In genomic region chr6:135006372-135006771, GRCm38 (mm10) we compare ENCODE assay signal across 30 mouse cellular contexts. TPM values are rescaled to one million over a fixed set of nuclear protein-coding genes. Genes with fewer than 3 reads are reported as not detected.
DNase-seq lines count a peak whose midpoint lies in the region; ATAC-seq and TF ChIP-seq lines count a peak whose summit lies in the region.
"Had no signal": no experiment of that assay in that cellular context is flagged by ENCODE, and none has a peak within 500 bp of the region (broad histone marks: within the 10 kb centered on the region; RNA-seq: fewer than 3 reads in every experiment).

No protein-coding gene starts in this region.

- H3K27ac ChIP-seq in heart, embryonic 12.5 days (ENCODE audit: poor library complexity, severe bottlenecking) = no peak overlapping the region
- H3K27ac ChIP-seq in liver, embryonic 14.5 days = peak overlapping the region; percentile 47; the same call in 1 of the 2 replicates
- H3K27ac ChIP-seq in cerebellum, adult 2 months (ENCODE audit: insufficient read depth, low read length) = no peak overlapping the region
- H3K27ac ChIP-seq: hindbrain, embryonic 14.5 days; limb, embryonic 12.5 days; midbrain, embryonic 12.5 days; neural tube, embryonic 12.5 days; stomach, postnatal 0 days had no signal

- H3K4me1 ChIP-seq in heart, embryonic 12.5 days (replicated peaks) = no peaks in the 10 kb centered on the region
- H3K4me1 ChIP-seq in liver, embryonic 14.5 days (replicated peaks; ENCODE audit: control insufficient read depth in 2 of 2, insufficient read depth in 2 of 2, low read length in 1 of 2) = peaks cover 28 to 41% of the 10 kb centered on the region in 2 experiments
- H3K4me1 ChIP-seq in cerebellum, adult 2 months (ENCODE audit: control insufficient read depth, insufficient read depth, low read length) = no peaks in the 10 kb centered on the region
- H3K4me1 ChIP-seq: limb, embryonic 12.5 days; midbrain, embryonic 12.5 days; neural tube, embryonic 12.5 days had no signal

- DNase-seq in heart, postnatal 25 days (ENCODE audit: low spot score) = no peak
- peak in 1 of 3 experiments; percentile 47 for DNase-seq in liver, embryonic 14.5 days (ENCODE audit: low read depth in 3 of 3, low spot score in 3 of 3)
- no peak for DNase-seq in cerebellum, adult 2 months
- DNase-seq: adrenal gland, adult 8-10 months; cerebellum, adult 9-10 months; gastrocnemius, postnatal 14 days; kidney, adult 9 months; kidney, postnatal 10 days; layer of hippocampus, adult 9-11 months; lung, adult 18-20 months; right cerebral cortex, adult 18-20 months; thymus, postnatal 4 days had no signal

- TF ChIP-seq POLR2A in cerebellum, adult 2 months (IDR thresholded peaks at IDR 0.05; ENCODE audit: borderline replicate concordance, insufficient read depth, low read length) = no peak

- TF ChIP-seq CTCF in liver, embryonic 14.5 days (IDR thresholded peaks at IDR 0.05; ENCODE audit: low read depth) = no peak
- TF ChIP-seq CTCF in cerebellum, adult 2 months (IDR thresholded peaks at IDR 0.05; ENCODE audit: borderline replicate concordance, insufficient read depth, low read depth, low read length) = no peak

- H3K9me3 ChIP-seq in heart, embryonic 12.5 days (replicated peaks) = no peaks in the 10 kb centered on the region
- no peaks in the 10 kb centered on the region for H3K9me3 ChIP-seq in liver, embryonic 14.5 days (ENCODE audit: control insufficient read depth, low read length)
- H3K9me3 ChIP-seq: limb, embryonic 12.5 days; midbrain, embryonic 12.5 days; neural tube, embryonic 12.5 days had no signal

- H3K36me3 ChIP-seq in heart, embryonic 12.5 days = no peaks in the 10 kb centered on the region
- no peaks in the 10 kb centered on the region for H3K36me3 ChIP-seq in liver, embryonic 14.5 days (replicated peaks; ENCODE audit: control insufficient read depth, insufficient read depth, low read depth)
- H3K36me3 ChIP-seq: limb, embryonic 12.5 days; midbrain, embryonic 12.5 days; neural tube, embryonic 12.5 days had no signal

- peak; percentile 50; the same call in 1 of the 2 replicates for TF ChIP-seq EP300 in liver, embryonic 14.5 days (IDR thresholded peaks at IDR 0.05; ENCODE audit: low read depth)

- ATAC-seq in heart, embryonic 12.5 days (ENCODE audit: insufficient number of reproducible peaks, low FRiP score) = peak; percentile 26; the same call in 1 of the 2 replicates
- peak; percentile 39 for ATAC-seq in erythroid progenitor cell, adult 5-6 weeks (replicated peaks; ENCODE audit: low FRiP score, poor library complexity, severe bottlenecking)
- peak; percentile 77 for ATAC-seq in liver, embryonic 14.5 days (ENCODE audit: insufficient read depth)
- peak; percentile 46 for ATAC-seq in megakaryocyte-erythroid progenitor cell, adult 5-6 weeks (replicated peaks; ENCODE audit: low FRiP score, low TSS enrichment, poor library complexity, severe bottlenecking)
- no peak for ATAC-seq in CD4-positive, CD25-positive, alpha-beta regulatory T cell, adult 4 months
- no peak for ATAC-seq in cerebellum, adult (ENCODE audit: insufficient number of reproducible peaks, low FRiP score, low TSS enrichment)
- ATAC-seq: activated CD4-positive, CD25-positive, alpha-beta regulatory T cell, adult 4 months; forebrain, embryonic 14.5 days; intestine, postnatal 0 days; lung, postnatal 0 days had no signal

- no peak overlapping the region for H3K4me2 ChIP-seq in heart, embryonic 12.5 days
- H3K4me2 ChIP-seq in liver, embryonic 14.5 days (ENCODE audit: low read depth) = peak overlapping the region; percentile 41
- H3K4me2 ChIP-seq: heart, embryonic 11.5 days; hindbrain, embryonic 14.5 days; limb, embryonic 12.5 days; midbrain, embryonic 12.5 days; neural tube, embryonic 12.5 days had no signal

- H3K9ac ChIP-seq in heart, embryonic 12.5 days = no peak overlapping the region
- no peak overlapping the region; the same call in 1 of the 2 replicates for H3K9ac ChIP-seq in liver, embryonic 14.5 days (replicated peaks)
- H3K9ac ChIP-seq: hindbrain, embryonic 14.5 days; limb, embryonic 12.5 days; midbrain, embryonic 12.5 days; neural tube, embryonic 12.5 days had no signal

- no peaks in the 10 kb centered on the region for H3K27me3 ChIP-seq in heart, embryonic 12.5 days (replicated peaks)
- H3K27me3 ChIP-seq in liver, embryonic 14.5 days (ENCODE audit: control insufficient read depth, insufficient read depth, low read length) = no peaks in the 10 kb centered on the region
- no peaks in the 10 kb centered on the region for H3K27me3 ChIP-seq in cerebellum, adult 2 months (ENCODE audit: control insufficient read depth, insufficient read depth, low read length)
- H3K27me3 ChIP-seq: limb, embryonic 12.5 days; midbrain, embryonic 12.5 days; neural tube, embryonic 12.5 days had no signal

- intact Hi-C loops in heart, postnatal 25 days (cut with DNase I) = no loop called here

- no peak overlapping the region for H3K4me3 ChIP-seq in heart, embryonic 12.5 days
- no peak overlapping the region for H3K4me3 ChIP-seq in liver, embryonic 14.5 days (ENCODE audit: insufficient read depth in 1 of 2, low read depth in 2 of 2, low read length in 2 of 2)
- no peak overlapping the region for H3K4me3 ChIP-seq in cerebellum, adult 2 months (replicated peaks; ENCODE audit: insufficient read depth, low read depth, low read length)
- H3K4me3 ChIP-seq: limb, embryonic 12.5 days; midbrain, embryonic 12.5 days; myocyte; neural tube, embryonic 12.5 days had no signal

- 84% methylated on average over 4 of the region's 4 CpGs for WGBS in heart, embryonic 12.5 days
- 17% methylated on average over 4 of the region's 4 CpGs for WGBS in liver, embryonic 14.5 days (ENCODE audit: insufficient replicate concordance)
- WGBS in cerebellum, adult 2 months = 95% methylated on average over 4 of the region's 4 CpGs

RNA-seq across cellular contexts. Expression of gene Ddx47, which starts 5.0 kb away (rescaled TPM):
- 64.3 and 65.4 TPM in 2 replicates for polyA plus RNA-seq in heart, embryonic 12.5 days (2016; fragmentation: Nextera tagmentation; extraction: Ambion mirVana)
- total RNA-seq in heart, postnatal 25 days (2021) = 10 to 100 TPM; 38.4 to 42.4 TPM
- total RNA-seq in erythroid progenitor cell, adult 5-6 weeks (2015; ENCODE audit: low replicate concordance) = 31.7 and 44.0 TPM in 2 replicates
- 35.2 and 49.3 TPM in 2 replicates for total RNA-seq in erythroid progenitor cell, adult 5-6 weeks (2017; ENCODE audit: low replicate concordance)
- polyA plus RNA-seq in liver, embryonic 14.5 days (2012; rRNA removed) = 29.7 and 45.5 TPM in 2 replicates
- 50.7 and 53.7 TPM in 2 replicates for polyA plus RNA-seq in liver, embryonic 14.5 days (2014; fragmentation: Nextera tagmentation; extraction: Ambion mirVana)
- 87.5 and 108 TPM in 2 replicates for total RNA-seq in megakaryocyte-erythroid progenitor cell, adult 5-6 weeks (2014; fragmentation: Nextera tagmentation)
- total RNA-seq in megakaryocyte-erythroid progenitor cell, adult 5-6 weeks (2017) = 135 and 173 TPM in 2 replicates
- 100 to 1,000 TPM; 167 to 189 TPM for polyA plus RNA-seq in CD4-positive, CD25-positive, alpha-beta regulatory T cell, adult 4 months (2017; shearing (Covaris generic))
- 83.0 and 84.6 TPM in 2 replicates for polyA plus RNA-seq in cerebellum, adult 2 months (2012; rRNA removed)

RNA-seq across cellular contexts. Expression of gene Apold1, which starts 24.9 kb away (rescaled TPM):
- 5.4 and 5.8 TPM in 2 replicates for polyA plus RNA-seq in heart, embryonic 12.5 days (2016; fragmentation: Nextera tagmentation; extraction: Ambion mirVana)
- total RNA-seq in heart, postnatal 25 days (2021) = 1 to 10 TPM; 7.0 to 8.2 TPM
- 8.8 and 11.5 TPM in 2 replicates for total RNA-seq in erythroid progenitor cell, adult 5-6 weeks (2015; ENCODE audit: low replicate concordance)
- total RNA-seq in erythroid progenitor cell, adult 5-6 weeks (2017; ENCODE audit: low replicate concordance) = 16.0 and 17.9 TPM in 2 replicates
- 0.78 and 0.95 TPM in 2 replicates for polyA plus RNA-seq in liver, embryonic 14.5 days (2012; rRNA removed)
- polyA plus RNA-seq in liver, embryonic 14.5 days (2014; fragmentation: Nextera tagmentation; extraction: Ambion mirVana) = 1.6 and 2.2 TPM in 2 replicates
- total RNA-seq in megakaryocyte-erythroid progenitor cell, adult 5-6 weeks (2014; fragmentation: Nextera tagmentation) = 0.90 and 1.5 TPM in 2 replicates
- 0.66 and 0.80 TPM in 2 replicates for total RNA-seq in megakaryocyte-erythroid progenitor cell, adult 5-6 weeks (2017)
- under 1 TPM; 0.16 to 0.32 TPM for polyA plus RNA-seq in CD4-positive, CD25-positive, alpha-beta regulatory T cell, adult 4 months (2017; shearing (Covaris generic))
- 1.5 TPM in 2 replicates for polyA plus RNA-seq in cerebellum, adult 2 months (2012; rRNA removed)
- total RNA-seq: granulocyte monocyte progenitor cell, adult 5-6 weeks had no signal

RNA-seq across cellular contexts. Expression of gene Gprc5a, which starts 59.1 kb away (rescaled TPM):
- polyA plus RNA-seq in heart, embryonic 12.5 days (2016; fragmentation: Nextera tagmentation; extraction: Ambion mirVana) = 4.0 and 4.8 TPM in 2 replicates
- 1 to 10 TPM; 1.0 TPM for total RNA-seq in heart, postnatal 25 days (2021)
- total RNA-seq in erythroid progenitor cell, adult 5-6 weeks (2015; ENCODE audit: low replicate concordance) = not detected in 2 replicates
- total RNA-seq in erythroid progenitor cell, adult 5-6 weeks (2017; ENCODE audit: low replicate concordance) = not detected in 2 replicates
- 0.12 and 0.15 TPM in 2 replicates for polyA plus RNA-seq in liver, embryonic 14.5 days (2012; rRNA removed)
- 0.16 and 0.25 TPM in 2 replicates for polyA plus RNA-seq in liver, embryonic 14.5 days (2014; fragmentation: Nextera tagmentation; extraction: Ambion mirVana)
- total RNA-seq in megakaryocyte-erythroid progenitor cell, adult 5-6 weeks (2014; fragmentation: Nextera tagmentation) = not detected in 2 replicates
- 1.1 TPM in 1 of 2 replicates, not detected in the other for total RNA-seq in megakaryocyte-erythroid progenitor cell, adult 5-6 weeks (2017)
- under 1 TPM; 0.55 to 0.67 TPM for polyA plus RNA-seq in CD4-positive, CD25-positive, alpha-beta regulatory T cell, adult 4 months (2017; shearing (Covaris generic))
- polyA plus RNA-seq in cerebellum, adult 2 months (2012; rRNA removed) = 0.05 and 0.06 TPM in 2 replicates
- total RNA-seq: granulocyte monocyte progenitor cell, adult 5-6 weeks; midbrain, postnatal 0 days had no signal

Comparison
In these comparisons a context has a peak if more than half of its experiments do, and no peak if none do; other contexts are left out.
1. ATAC-seq: peak in heart, embryonic 12.5 days (single experiment), erythroid progenitor cell, adult 5-6 weeks (single experiment), liver, embryonic 14.5 days (single experiment) and megakaryocyte-erythroid progenitor cell, adult 5-6 weeks (single experiment); none in CD4-positive, CD25-positive, alpha-beta regulatory T cell, adult 4 months (single experiment) and cerebellum, adult (single experiment).